Mouse (Mus musculus): Measurements from ENCODE around the gene Mpped2. TPM values are rescaled to one million over a fixed set of nuclear protein-coding genes. Genes with fewer than 3 reads are reported as not detected.
A peak's percentile ranks its signal among the peaks of the same experiment; 100 is the strongest.

The Mpped2 gene
- total RNA-seq, 2 experiments from 2014 or later = 20.3 to 27.4 TPM

- no peak for DNase-seq
Observed at GRCm38 (mm10) chr2:106696372-106696771, 3.3 kb downstream of the Mpped2 start.

- no peak for DNase-seq
Observed at GRCm38 (mm10) chr2:106705664-106706063, 12.6 kb downstream of the Mpped2 start.

- DNase-seq = no peak
Observed at GRCm38 (mm10) chr2:106707136-106707535, 14.1 kb downstream of the Mpped2 start.

GRCm38 (mm10) chr2:106710862-106711477 lies 17.9 kb downstream of the Mpped2 start:
- DNase-seq = no peak

GRCm38 (mm10) chr2:106711506-106711905 lies 18.4 kb downstream of the Mpped2 start:
- DNase-seq = no peak

- peak; percentile 56 for DNase-seq
Observed at GRCm38 (mm10) chr2:106713151-106713550, 20.1 kb downstream of the Mpped2 start.

- DNase-seq = no peak
Observed at GRCm38 (mm10) chr2:106715674-106716364, 22.8 kb downstream of the Mpped2 start.

GRCm38 (mm10) chr2:106716365-106716717 lies 23.3 kb downstream of the Mpped2 start:
- no peak for DNase-seq

- DNase-seq = no peak
Observed at GRCm38 (mm10) chr2:106718888-106719287, 25.8 kb downstream of the Mpped2 start.

- DNase-seq = no peak
Observed at GRCm38 (mm10) chr2:106719434-106719833, 26.4 kb downstream of the Mpped2 start.

GRCm38 (mm10) chr2:106720644-106721043 lies 27.6 kb downstream of the Mpped2 start:
- no peak for DNase-seq

- no peak for DNase-seq
Observed at GRCm38 (mm10) chr2:106722020-106722419, 29.0 kb downstream of the Mpped2 start.

GRCm38 (mm10) chr2:106729951-106730564 lies 37.0 kb downstream of the Mpped2 start:
- DNase-seq = no peak

GRCm38 (mm10) chr2:106730608-106731007 lies 37.5 kb downstream of the Mpped2 start:
- no peak for DNase-seq

- peak; percentile 46 for DNase-seq
Observed at GRCm38 (mm10) chr2:106731478-106731877, 38.4 kb downstream of the Mpped2 start.

GRCm38 (mm10) chr2:106732171-106732570 lies 39.1 kb downstream of the Mpped2 start:
- DNase-seq = no peak

GRCm38 (mm10) chr2:106733396-106733795 lies 40.3 kb downstream of the Mpped2 start:
- no peak for DNase-seq

GRCm38 (mm10) chr2:106734004-106734403 lies 40.9 kb downstream of the Mpped2 start:
- no peak for DNase-seq

GRCm38 (mm10) chr2:106735211-106735610 lies 42.1 kb downstream of the Mpped2 start:
- no peak for DNase-seq

- no peak for DNase-seq
Observed at GRCm38 (mm10) chr2:106735792-106736359, 42.8 kb downstream of the Mpped2 start.

- no peak for DNase-seq
Observed at GRCm38 (mm10) chr2:106738951-106739350, 45.9 kb downstream of the Mpped2 start.

- no peak for DNase-seq
Observed at GRCm38 (mm10) chr2:106744086-106744485, 51.0 kb downstream of the Mpped2 start.

GRCm38 (mm10) chr2:106744601-106745000 lies 51.5 kb downstream of the Mpped2 start:
- no peak for DNase-seq
